18 mouse cellular contexts compared by ENCODE assay signal in genomic region chr12:55386456-55386855, GRCm38 (mm10). TPM values are rescaled to one million over a fixed set of nuclear protein-coding genes. Genes with fewer than 3 reads are reported as not detected.
DNase-seq lines count a peak whose midpoint lies in the region; ATAC-seq and TF ChIP-seq lines count a peak whose summit lies in the region.
"Had no signal": no experiment of that assay in that cellular context is flagged by ENCODE, and none has a peak within 500 bp of the region (broad histone marks: within the 10 kb centered on the region; RNA-seq: fewer than 3 reads in every experiment).

No protein-coding gene starts in this region.

- TF ChIP-seq EP300 in heart, adult 2 months (IDR thresholded peaks at IDR 0.05; ENCODE audit: insufficient read depth, low read depth, low read length), result no peak

- 90% methylated on average over 9 of the region's 9 CpGs for WGBS in heart, adult 2 months
- 62% methylated on average over 9 of the region's 9 CpGs for WGBS in forebrain, embryonic 15.5 days

- intact Hi-C loops in heart, adult 2 months (cut with DNase I), result no loop called here

- peaks cover 10% of the 10 kb centered on the region for H3K4me1 ChIP-seq in heart, adult 2 months (ENCODE audit: control insufficient read depth, insufficient read depth, low read length)
- peaks cover 30% of the 10 kb centered on the region for H3K4me1 ChIP-seq in testis, adult 2 months (ENCODE audit: control insufficient read depth, insufficient read depth, low read length)
- H3K4me1 ChIP-seq in ES-E14 (ENCODE audit: control insufficient read depth in 2 of 2, insufficient read depth in 2 of 2, low read length in 2 of 2, poor library complexity in 1 of 2), result peaks cover 35 to 42% of the 10 kb centered on the region in 2 experiments
- H3K4me1 ChIP-seq in forebrain, embryonic 15.5 days, result no peaks in the 10 kb centered on the region
- H3K4me1 ChIP-seq: embryonic facial prominence, embryonic 15.5 days; neural tube, embryonic 15.5 days had no signal

- H3K27ac ChIP-seq in heart, adult 2 months, result peak overlapping the region; percentile 24; the same call in 1 of the 2 replicates
- H3K27ac ChIP-seq in testis, adult 2 months (ENCODE audit: control insufficient read depth, insufficient read depth, low read depth, low read length), result peak overlapping the region; percentile 59; the same call in 1 of the 2 replicates
- H3K27ac ChIP-seq in ES-E14 (ENCODE audit: insufficient read depth, low read depth, low read length, poor library complexity, severe bottlenecking), result peak overlapping the region; percentile 70
- H3K27ac ChIP-seq in forebrain, embryonic 15.5 days (replicated peaks), result no peak overlapping the region
- H3K27ac ChIP-seq: embryonic facial prominence, embryonic 15.5 days; forebrain, embryonic 13.5 days; limb, embryonic 10.5 days; liver, embryonic 13.5 days; neural tube, embryonic 15.5 days; stomach, embryonic 15.5 days had no signal

- no peaks in the 10 kb centered on the region for H3K9me3 ChIP-seq in ES-E14 (ENCODE audit: control insufficient read depth, insufficient read depth, low read depth, low read length)
- H3K9me3 ChIP-seq in forebrain, embryonic 15.5 days, result no peaks in the 10 kb centered on the region
- H3K9me3 ChIP-seq: embryonic facial prominence, embryonic 15.5 days; forebrain, embryonic 13.5 days; heart, embryonic 12.5 days; limb, embryonic 10.5 days; liver, embryonic 13.5 days; neural tube, embryonic 15.5 days; stomach, embryonic 15.5 days had no signal

- no peak overlapping the region for H3K9ac ChIP-seq in heart, adult 2 months (ENCODE audit: low read depth, low read length)
- H3K9ac ChIP-seq in ES-E14 (ENCODE audit: insufficient read depth, low read depth, low read length, poor library complexity, severe bottlenecking), result no peak overlapping the region; the same call in 1 of the 2 replicates
- H3K9ac ChIP-seq in forebrain, embryonic 15.5 days (replicated peaks), result no peak overlapping the region
- H3K9ac ChIP-seq: embryonic facial prominence, embryonic 15.5 days; forebrain, embryonic 13.5 days; heart, embryonic 12.5 days; liver, embryonic 13.5 days; neural tube, embryonic 15.5 days; stomach, embryonic 15.5 days had no signal

- H3K4me3 ChIP-seq in heart, adult 2 months, result no peak overlapping the region
- H3K4me3 ChIP-seq in testis, adult 2 months (ENCODE audit: control insufficient read depth, low read depth, low read length), result peak overlapping the region; percentile 57
- no peak overlapping the region for H3K4me3 ChIP-seq in ES-E14 (ENCODE audit: insufficient read depth in 1 of 2, low read depth in 1 of 2, low read length in 2 of 2, poor library complexity in 1 of 2, severe bottlenecking in 1 of 2)
- H3K4me3 ChIP-seq in forebrain, embryonic 15.5 days, result no peak overlapping the region
- H3K4me3 ChIP-seq: embryonic facial prominence, embryonic 15.5 days; forebrain, embryonic 13.5 days; heart, embryonic 12.5 days; limb, embryonic 10.5 days; liver, embryonic 13.5 days; neural tube, embryonic 15.5 days; stomach, embryonic 15.5 days had no signal

- H3K27me3 ChIP-seq in heart, adult 2 months (ENCODE audit: control insufficient read depth, insufficient read depth, low read length), result no peaks in the 10 kb centered on the region
- no peaks in the 10 kb centered on the region for H3K27me3 ChIP-seq in testis, adult 2 months (ENCODE audit: control insufficient read depth, insufficient read depth, low read length)
- H3K27me3 ChIP-seq in forebrain, embryonic 15.5 days, result no peaks in the 10 kb centered on the region
- H3K27me3 ChIP-seq: embryonic facial prominence, embryonic 15.5 days; forebrain, embryonic 13.5 days; heart, embryonic 12.5 days; neural tube, embryonic 15.5 days; Patski; stomach, embryonic 15.5 days had no signal

- DNase-seq in heart, adult 2 months, result peak in 1 of 2 experiments; percentile 21
- DNase-seq in heart, adult 8-10 months (ENCODE audit: low spot score), result no peak
- DNase-seq in testis, postnatal 10 days (ENCODE audit: low spot score), result no peak
- DNase-seq in ES-E14 (ENCODE audit: low read depth, low spot score), result no peak
- no peak for DNase-seq in kidney, adult 11 months
- DNase-seq: cerebellum, adult 18-20 months; liver, embryonic 13.5 days had no signal

- in situ Hi-C loops in ES-E14 (cut with MboI; ENCODE audit: low sequenced_read_pairs in 2 of 2, unreplicated experiment in 2 of 2), result no loop called here

- no peaks in the 10 kb centered on the region for H3K79me2 ChIP-seq in heart, adult 2 months (replicated peaks; ENCODE audit: control insufficient read depth, insufficient read depth, low read length)

- peak; percentile 15 for ATAC-seq in inflammation-experienced regulatory T-cells, adult 6 months
- no peak for ATAC-seq in forebrain, embryonic 15.5 days (replicated peaks)
- ATAC-seq: forebrain, embryonic 13.5 days; intestine, postnatal 0 days; Patski had no signal

- TF ChIP-seq POLR2A in heart, adult 2 months (IDR thresholded peaks at IDR 0.05; ENCODE audit: insufficient read depth, low read depth, low read length), result no peak
- TF ChIP-seq POLR2A in testis, adult 2 months (IDR thresholded peaks at IDR 0.05; ENCODE audit: control insufficient read depth, low read depth, low read length), result no peak

- H3K36me3 ChIP-seq in heart, adult 2 months (ENCODE audit: control insufficient read depth, insufficient read depth, low read length), result no peaks in the 10 kb centered on the region
- no peaks in the 10 kb centered on the region for H3K36me3 ChIP-seq in testis, adult 2 months (ENCODE audit: control insufficient read depth, insufficient read depth, low read length)
- H3K36me3 ChIP-seq in ES-E14 (ENCODE audit: control insufficient read depth, insufficient read depth, low read length, poor library complexity, severe bottlenecking), result no peaks in the 10 kb centered on the region
- no peaks in the 10 kb centered on the region for H3K36me3 ChIP-seq in forebrain, embryonic 15.5 days
- H3K36me3 ChIP-seq: liver, embryonic 13.5 days; neural tube, embryonic 15.5 days; stomach, embryonic 15.5 days had no signal

- TF ChIP-seq CTCF in heart, adult 2 months (IDR thresholded peaks at IDR 0.05), result no peak
- TF ChIP-seq CTCF in testis, adult 2 months (IDR thresholded peaks at IDR 0.05; ENCODE audit: control insufficient read depth, insufficient read depth, insufficient replicate concordance, low read depth, low read length), result no peak

- H3K4me2 ChIP-seq in forebrain, embryonic 15.5 days (replicated peaks), result no peak overlapping the region
- H3K4me2 ChIP-seq: embryonic facial prominence, embryonic 15.5 days; forebrain, embryonic 13.5 days; heart, embryonic 12.5 days; liver, embryonic 13.5 days; neural tube, embryonic 15.5 days; stomach, embryonic 15.5 days had no signal

TF ChIP-seq in ES-E14, 5 proteins besides CTCF, POLR2A, EP300 and RAD21:
- TF ChIP-seq ZNF384 (IDR thresholded peaks at IDR 0.05; ENCODE audit: low read depth, low read length) (no peak), HCFC1 (IDR thresholded peaks at IDR 0.05; ENCODE audit: borderline replicate concordance, insufficient read depth, low read length) (no peak), MAFK (IDR thresholded peaks at IDR 0.05; ENCODE audit: insufficient read depth, low read depth, low read length) (no peak), ZC3H11A (IDR thresholded peaks at IDR 0.05; ENCODE audit: borderline replicate concordance, low read depth, low read length) (no peak), CHD2 (IDR thresholded peaks at IDR 0.05; ENCODE audit: low read depth, low read length) (no peak)

RNA-seq across cellular contexts. Expression of gene Psma6, which starts 2.4 kb away (rescaled TPM):
- total RNA-seq in heart, adult 2 months (2021), result 100 to 1,000 TPM; 140 to 163 TPM
- 70.9 and 117 TPM in 2 replicates for polyA plus RNA-seq in heart, adult 2 months (2012; rRNA removed)
- 100 to 1,000 TPM; 149 to 159 (median 156) TPM for total RNA-seq in heart, adult 8-10 months (2022)
- polyA plus RNA-seq in testis, adult 2 months (2012; rRNA removed), result 448 and 538 TPM in 2 replicates
- total RNA-seq in ES-E14 (2012; rRNA removed), result 148 and 215 TPM in 2 replicates
- polyA plus RNA-seq in inflammation-experienced regulatory T-cells, adult 6 months (2017; shearing (Covaris generic)), result 100 to 1,000 TPM; 255 to 323 (median 266) TPM
- polyA plus RNA-seq in forebrain, embryonic 15.5 days (2015; fragmentation: Nextera tagmentation; extraction: Ambion mirVana), result 445 and 446 TPM in 2 replicates
